Mouse (Mus musculus) embryonic facial prominence, embryonic 12.5 days (tissue): ENCODE data around the gene Nek10. TPM values are rescaled to one million over a fixed set of nuclear protein-coding genes. Genes with fewer than 3 reads are reported as not detected.
"Not testable (repeated sequence)": the region's sequence is repeated elsewhere in the genome, so short reads cannot be mapped to it uniquely, and the experiment has no call there.

Experiments
- ATAC-seq: fragments of 200-750 bp; cut with Nextera tagmentation; 2 replicates; pipeline ENCODE4 v1.8.0; 2017; ENCODE audit not compliant: insufficient number of reproducible peaks, insufficient read depth, low FRiP score, low TSS enrichment
- H3K27ac ChIP-seq: fragments of 300-500 bp; sonication (generic); 2 replicates; pipeline ENCODE4 v1.5.1; 2016; ENCODE audit warnings: mild to moderate bottlenecking
- H3K27me3 ChIP-seq: fragments of 300-500 bp; sonication (generic); 2 replicates; pipeline ENCODE4 v1.6.1; 2016; ENCODE audit warnings: mild to moderate bottlenecking, moderate library complexity
- H3K36me3 ChIP-seq: fragments of 300-500 bp; sonication (generic); 2 replicates; pipeline ENCODE4 v1.6.1; 2016; ENCODE audit warnings: mild to moderate bottlenecking
- H3K4me1 ChIP-seq: fragments of 300-500 bp; sonication (generic); 2 replicates; pipeline ENCODE4 v1.6.1; 2016
- H3K4me2 ChIP-seq: fragments of 300-500 bp; sonication (generic); replicated peaks from 2 replicates; pipeline ENCODE4 v1.6.1; 2016; ENCODE audit warnings: mild to moderate bottlenecking, moderate library complexity
- H3K4me3 ChIP-seq: fragments of 300-500 bp; sonication (generic); 2 replicates; pipeline ENCODE4 v1.5.1; 2016; ENCODE audit warnings: mild to moderate bottlenecking
- H3K9ac ChIP-seq: fragments of 300-500 bp; sonication (generic); 2 replicates; pipeline ENCODE4 v1.6.1; 2016; ENCODE audit warnings: mild to moderate bottlenecking, moderate library complexity
- H3K9me3 ChIP-seq: fragments of 300-500 bp; sonication (generic); 2 replicates; pipeline ENCODE4 v1.6.1; 2016; ENCODE audit warnings: mild to moderate bottlenecking, moderate library complexity
- WGBS: fragments of 180-500 bp; shearing (Covaris S2); methylation state at CpG from one replicate; pipeline ENCODE4 v1.1.7; 2016; 5-methylcytosine and 5-hydroxymethylcytosine counted together
- polyA plus RNA-seq: library from polyadenylated mRNA; unstranded; fragments of >200 nt; fragmentation: Nextera tagmentation; extraction: Ambion mirVana; gene quantifications from 2 replicates; pipeline ENCODE4 v1.2.1, GENCODE M21; 2016

Gene Nek10
- 0.09 TPM in 2 replicates for polyA plus RNA-seq

DNA sequence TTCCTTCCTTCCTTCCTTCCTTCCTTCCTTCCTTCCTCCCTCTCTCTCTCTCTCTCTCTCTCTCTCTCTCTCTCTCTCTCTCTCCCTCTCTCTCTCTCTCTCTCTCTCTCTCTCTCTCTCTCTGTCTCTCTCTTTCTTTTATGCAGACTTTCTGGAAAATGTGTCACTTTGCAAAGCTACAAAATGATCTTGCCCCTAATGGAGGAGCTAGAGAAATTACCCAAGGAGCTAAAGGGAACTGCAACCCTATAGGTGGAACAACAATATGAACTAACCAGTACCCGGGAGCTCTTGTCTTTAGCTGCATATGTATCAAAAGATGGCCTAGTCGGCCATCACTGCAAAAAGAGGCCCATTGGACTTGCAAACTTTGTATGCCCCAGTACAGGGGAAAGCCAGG lies at the start of gene Nek10:
Gene Nek10, plus strand, starts transcription at position 301 of the 400 bp plus-strand sequence.
- 75% methylated on average over 2 of the region's 2 CpGs for WGBS
- H3K4me3 ChIP-seq, H3K9me3 ChIP-seq, H3K27ac ChIP-seq, H3K27me3 ChIP-seq, H3K4me1 ChIP-seq, H3K9ac ChIP-seq, ATAC-seq, H3K36me3 ChIP-seq: not testable (repeated sequence)
- 0 out of 2 replicates have a peak within 1 kb of the TSS, but pooled peaks have one; percentile 25 for H3K4me2 ChIP-seq

- Histone ChIP-seq H3K36me3 (peaks cover 43% of the 10 kb centered on the region), H3K27ac (no peak overlapping the region), H3K27me3 (no peaks in the 10 kb centered on the region), H3K4me3 (no peak overlapping the region), H3K9ac (no peak overlapping the region), H3K4me2 (no peak overlapping the region), H3K4me1 (no peaks in the 10 kb centered on the region), H3K9me3 (no peaks in the 10 kb centered on the region)
- ATAC-seq = no peak
- 87% methylated on average over 2 of the region's 2 CpGs for WGBS
These were observed 22.0 kb upstream of the Nek10 start for GRCm38 (mm10) chr14:14781169-14781568.

- Histone ChIP-seq H3K36me3 (peaks cover 36% of the 10 kb centered on the region), H3K4me1 (no peaks in the 10 kb centered on the region), H3K9me3 (no peaks in the 10 kb centered on the region), H3K9ac (no peak overlapping the region), H3K27me3 (no peaks in the 10 kb centered on the region), H3K4me2 (no peak overlapping the region), H3K4me3 (no peak overlapping the region), H3K27ac (no peak overlapping the region)
- ATAC-seq = no peak
- WGBS = 79% methylated on average over 1 of the region's 1 CpGs
These were observed 19.0 kb upstream of the Nek10 start for GRCm38 (mm10) chr14:14784223-14784622.

GRCm38 (mm10) chr14:14786979-14787378 lies 16.2 kb upstream of the Nek10 start:
- H3K36me3 ChIP-seq = peaks cover 36% of the 10 kb centered on the region
- no peak for ATAC-seq
- H3K27ac ChIP-seq = no peak overlapping the region
- no peaks in the 10 kb centered on the region for H3K4me1 ChIP-seq
- no peaks in the 10 kb centered on the region for H3K9me3 ChIP-seq
- no peak overlapping the region for H3K4me3 ChIP-seq
- H3K9ac ChIP-seq = no peak overlapping the region
- 94% methylated on average over 1 of the region's 1 CpGs for WGBS
- no peaks in the 10 kb centered on the region for H3K27me3 ChIP-seq
- no peak overlapping the region for H3K4me2 ChIP-seq

DNA sequence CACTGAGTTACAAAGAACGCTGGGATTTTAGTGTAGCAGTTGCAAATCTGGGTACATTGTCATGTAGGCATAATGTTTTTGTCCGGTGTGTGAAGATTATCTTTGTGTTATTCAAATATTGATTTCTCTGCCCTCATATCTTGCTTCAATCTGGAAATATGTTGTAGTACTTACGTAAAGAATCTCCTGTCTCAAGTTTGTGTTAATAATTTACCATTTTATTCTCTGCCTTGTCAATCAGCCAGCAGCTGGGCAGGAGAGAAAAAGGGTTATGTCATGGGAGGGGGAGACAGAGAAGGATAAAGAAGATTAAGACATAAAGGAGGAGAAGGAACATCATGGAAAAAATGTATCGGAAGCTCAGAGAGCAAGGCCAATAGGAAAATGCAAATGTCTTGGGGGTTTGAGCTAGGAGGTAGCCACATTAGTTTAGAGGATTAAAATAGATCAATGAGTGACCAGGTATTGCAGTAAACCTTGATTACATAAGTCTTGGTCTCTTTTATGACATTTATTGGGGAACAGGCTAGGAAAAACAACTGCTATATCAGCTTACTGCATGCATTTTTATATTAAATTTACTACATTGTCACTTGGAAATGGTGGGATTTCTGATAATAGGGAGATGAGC lies 13.3 kb upstream of the Nek10 start:
- 93% methylated on average over 4 of the region's 4 CpGs for WGBS
- no peak overlapping the region for H3K4me3 ChIP-seq
- ATAC-seq = no peak
- no peak overlapping the region for H3K4me2 ChIP-seq
- H3K27me3 ChIP-seq = no peaks in the 10 kb centered on the region
- H3K4me1 ChIP-seq = no peaks in the 10 kb centered on the region
- no peak overlapping the region for H3K27ac ChIP-seq
- no peaks in the 10 kb centered on the region for H3K9me3 ChIP-seq
- H3K36me3 ChIP-seq = peaks cover 36% of the 10 kb centered on the region
- H3K9ac ChIP-seq = no peak overlapping the region

GRCm38 (mm10) chr14:14799861-14800260 lies 3.4 kb upstream of the Nek10 start:
- no peaks in the 10 kb centered on the region for H3K27me3 ChIP-seq
- peaks cover 11% of the 10 kb centered on the region; the same call in 1 of the 2 replicates for H3K36me3 ChIP-seq
- H3K4me2 ChIP-seq = no peak overlapping the region
- no peak overlapping the region for H3K4me3 ChIP-seq
- H3K9ac ChIP-seq = no peak overlapping the region
- peaks cover 8% of the 10 kb centered on the region; the same call in 1 of the 2 replicates for H3K4me1 ChIP-seq
- H3K27ac ChIP-seq = no peak overlapping the region
- 81% methylated on average over 5 of the region's 5 CpGs for WGBS
- no peak for ATAC-seq
- H3K9me3 ChIP-seq = no peaks in the 10 kb centered on the region

GRCm38 (mm10) chr14:14800332-14800731 lies 2.9 kb upstream of the Nek10 start:
- Histone ChIP-seq H3K9ac (no peak overlapping the region), H3K4me1 (peaks cover 8% of the 10 kb centered on the region; the same call in 1 of the 2 replicates), H3K9me3 (no peaks in the 10 kb centered on the region), H3K27ac (no peak overlapping the region), H3K36me3 (peaks cover 11% of the 10 kb centered on the region; the same call in 1 of the 2 replicates), H3K4me3 (no peak overlapping the region), H3K4me2 (no peak overlapping the region), H3K27me3 (no peaks in the 10 kb centered on the region)
- 90% methylated on average over 4 of the region's 4 CpGs for WGBS
- no peak for ATAC-seq

GRCm38 (mm10) chr14:14800810-14801209 lies 2.4 kb upstream of the Nek10 start:
- ATAC-seq = no peak
- 94% methylated on average over 3 of the region's 3 CpGs for WGBS
- no peak overlapping the region for H3K4me2 ChIP-seq

GRCm38 (mm10) chr14:14803921-14804517 lies 804 bp downstream of the Nek10 start:
- peak; percentile 90 for ATAC-seq
- H3K4me1 ChIP-seq = peaks cover 8% of the 10 kb centered on the region; the same call in 1 of the 2 replicates
- H3K27ac ChIP-seq = no peak overlapping the region
- 0 out of 2 replicates have a peak overlapping the region, but pooled peaks have one; percentile 25 for H3K4me2 ChIP-seq
- no peaks in the 10 kb centered on the region for H3K9me3 ChIP-seq
- H3K9ac ChIP-seq = no peak overlapping the region
- H3K4me3 ChIP-seq = no peak overlapping the region
- 13% methylated on average over 10 of the region's 10 CpGs for WGBS
- 0 out of 2 replicates have a peak, but pooled peaks cover 8% of the 10 kb centered on the region for H3K36me3 ChIP-seq
- H3K27me3 ChIP-seq = no peaks in the 10 kb centered on the region

More at GRCm38 (mm10) chr14:14800810-14801209, 2.4 kb upstream of the Nek10 start:
- Histone ChIP-seq H3K4me3 (no peak overlapping the region), H3K4me1 (peaks cover 8% of the 10 kb centered on the region; the same call in 1 of the 2 replicates), H3K27ac (no peak overlapping the region), H3K36me3 (peaks cover 11% of the 10 kb centered on the region; the same call in 1 of the 2 replicates), H3K9ac (no peak overlapping the region), H3K9me3 (no peaks in the 10 kb centered on the region), H3K27me3 (no peaks in the 10 kb centered on the region)

DNA sequence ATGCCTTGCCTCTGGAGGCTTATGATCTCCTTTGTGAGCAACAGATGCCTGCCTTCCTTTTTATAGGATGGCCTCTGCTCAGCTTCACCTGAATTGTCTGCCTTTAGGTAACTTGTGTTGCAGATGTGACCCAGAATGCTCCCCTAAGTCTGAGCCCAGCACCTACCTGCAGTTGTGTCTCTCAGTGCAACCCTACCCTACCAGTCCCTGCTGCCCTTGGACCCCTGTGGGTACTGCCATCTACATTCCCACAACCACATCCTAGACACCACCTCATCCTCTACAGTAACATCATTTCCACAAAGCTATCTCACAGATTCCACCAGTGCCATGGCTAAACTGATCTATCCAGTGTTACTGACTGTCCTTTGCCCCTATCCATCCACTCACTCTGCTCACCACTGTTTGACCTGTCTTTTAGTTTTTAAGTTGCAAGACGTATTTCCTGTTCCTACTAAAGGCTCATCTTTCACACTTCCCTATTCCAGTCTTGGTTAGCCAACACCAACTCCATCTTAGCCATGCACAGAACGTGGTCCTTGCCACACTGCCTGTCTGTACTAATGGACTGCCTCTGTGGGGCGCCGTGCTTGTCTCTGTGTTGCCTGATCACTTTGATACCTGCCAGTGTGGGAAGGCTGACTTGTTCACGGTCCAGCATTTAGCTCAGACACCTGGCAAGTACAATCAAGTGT lies 1.4 kb downstream of the Nek10 start:
- ATAC-seq = 0 out of 2 replicates have a peak, but pooled peaks have one; percentile 53
- 0 out of 2 replicates have a peak, but pooled peaks cover 8% of the 10 kb centered on the region for H3K36me3 ChIP-seq
- H3K9me3 ChIP-seq = no peaks in the 10 kb centered on the region
- peaks cover 8% of the 10 kb centered on the region; the same call in 1 of the 2 replicates for H3K4me1 ChIP-seq
- H3K9ac ChIP-seq = no peak overlapping the region
- H3K4me3 ChIP-seq = no peak overlapping the region
- no peaks in the 10 kb centered on the region for H3K27me3 ChIP-seq
- no peak overlapping the region for H3K27ac ChIP-seq
- H3K4me2 ChIP-seq = no peak overlapping the region
- WGBS = 73% methylated on average over 5 of the region's 5 CpGs

DNA sequence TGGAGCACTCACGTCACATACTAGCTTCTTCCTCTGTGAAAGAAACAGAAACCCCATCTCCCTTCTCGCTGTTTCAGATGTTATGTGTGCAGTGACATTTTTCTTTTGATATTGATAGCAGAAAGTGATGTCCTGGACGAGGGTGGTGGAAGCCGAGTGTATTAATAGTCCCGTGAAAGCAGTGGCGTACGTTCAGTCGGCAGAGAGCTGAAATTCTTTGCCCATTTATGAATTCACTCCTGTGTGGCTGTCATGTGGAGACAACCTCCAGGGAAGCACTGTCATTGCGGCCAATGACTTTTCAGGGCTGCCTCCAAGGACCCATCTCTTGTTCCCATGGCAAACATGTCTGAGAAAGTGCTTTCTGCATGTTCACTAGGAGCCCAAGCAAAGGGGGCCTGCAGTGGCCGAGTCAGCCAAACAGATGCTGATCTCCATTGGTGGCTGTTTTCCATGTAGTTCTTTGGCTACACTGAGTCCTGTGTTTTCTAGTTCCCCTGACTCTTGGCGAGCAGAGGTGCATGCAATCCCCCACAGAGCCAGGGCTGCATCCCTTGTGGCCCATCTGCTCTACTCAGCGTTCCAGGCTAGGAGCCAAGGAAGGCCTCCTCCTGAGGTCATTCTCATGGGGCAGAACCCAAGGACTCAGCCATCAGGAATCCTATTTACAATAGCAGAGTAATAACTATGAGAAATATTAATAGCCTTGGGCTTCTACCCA lies 29.5 kb downstream of the Nek10 start:
- no peak overlapping the region for H3K9ac ChIP-seq
- WGBS = 82% methylated on average over 12 of the region's 12 CpGs
- ATAC-seq = no peak

More for the DNA sequence above, 29.5 kb downstream of the Nek10 start:
- H3K9me3 ChIP-seq = no peaks in the 10 kb centered on the region
- no peak overlapping the region for H3K4me2 ChIP-seq
- H3K4me1 ChIP-seq = no peaks in the 10 kb centered on the region
- no peak overlapping the region for H3K4me3 ChIP-seq
- H3K36me3 ChIP-seq = no peaks in the 10 kb centered on the region
- no peaks in the 10 kb centered on the region for H3K27me3 ChIP-seq
- no peak overlapping the region for H3K27ac ChIP-seq
